Comparison of ENCODE assay signal across 25 mouse cellular contexts in genomic region chr2:23668117-23668516, GRCm38 (mm10).
DNase-seq lines count a peak whose midpoint lies in the region; ATAC-seq and TF ChIP-seq lines count a peak whose summit lies in the region.
"Had no signal": no experiment of that assay in that cellular context is flagged by ENCODE, and none has a peak within 500 bp of the region (broad histone marks: within the 10 kb centered on the region; RNA-seq: fewer than 3 reads in every experiment).

No protein-coding gene starts in this region.

- H3K79me2 ChIP-seq in liver, adult 2 months (ENCODE audit: control insufficient read depth, insufficient read depth, low read length), result no peaks in the 10 kb centered on the region

- no peak for TF ChIP-seq CTCF in liver, adult 2 months (IDR thresholded peaks at IDR 0.05; ENCODE audit: low read depth, low read length)
- TF ChIP-seq CTCF in liver, postnatal 0 days (IDR thresholded peaks at IDR 0.05; ENCODE audit: low read depth), result no peak

- ATAC-seq in liver, postnatal 0 days, result no peak
- peak; percentile 72 for ATAC-seq in lung, embryonic 16.5 days (ENCODE audit: low read depth)
- ATAC-seq: CD4-positive, CD25-positive, alpha-beta regulatory T cell, adult 4 months; forebrain, embryonic 14.5 days; forebrain, postnatal 0 days had no signal

- DNase-seq in liver, adult 2 months (ENCODE audit: extremely low read depth, low read depth, low spot score), result peak; percentile 52
- DNase-seq in liver, postnatal 0 days, result no peak
- DNase-seq in lung, postnatal 4 days, result no peak
- DNase-seq in lung, postnatal 25 days (ENCODE audit: low spot score), result peak; percentile 69
- DNase-seq in frontal cortex, postnatal 14 days (ENCODE audit: low spot score in 2 of 2), result no peak
- DNase-seq: adrenal gland, adult 2 months; adrenal gland, postnatal 14 days; cerebellum, adult 11 months; cerebellum, adult 2 months; cerebellum, adult 9-11 months; cerebellum, postnatal 25 days; forebrain, postnatal 0 days; gastrocnemius, postnatal 10 days; gastrocnemius, postnatal 36 days; heart, adult 2 months; heart, postnatal 14 days; heart, postnatal 4 days had no signal

- H3K4me3 ChIP-seq in liver, adult 2 months (ENCODE audit: insufficient read depth, low read depth, low read length), result no peak overlapping the region
- no peak overlapping the region for H3K4me3 ChIP-seq in liver, postnatal 0 days (ENCODE audit: low read depth, low read length)
- H3K4me3 ChIP-seq in lung, embryonic 16.5 days (ENCODE audit: low read length), result no peak overlapping the region
- H3K4me3 ChIP-seq: embryonic facial prominence, embryonic 12.5 days; embryonic facial prominence, embryonic 15.5 days; heart, adult 2 months; heart, embryonic 10.5 days; heart, embryonic 13.5 days had no signal

- H3K4me1 ChIP-seq in liver, adult 2 months (ENCODE audit: control insufficient read depth, insufficient read depth, low read length), result no peaks in the 10 kb centered on the region
- no peaks in the 10 kb centered on the region for H3K4me1 ChIP-seq in liver, postnatal 0 days (ENCODE audit: insufficient read depth)
- H3K4me1 ChIP-seq in lung, embryonic 16.5 days (replicated peaks; ENCODE audit: control insufficient read depth, insufficient read depth, low read length), result no peaks in the 10 kb centered on the region
- H3K4me1 ChIP-seq: embryonic facial prominence, embryonic 12.5 days; embryonic facial prominence, embryonic 15.5 days; heart, embryonic 10.5 days; heart, embryonic 13.5 days had no signal

- WGBS in liver, adult 2 months, result 43% methylated on average over 2 of the region's 2 CpGs
- WGBS in liver, postnatal 0 days (ENCODE audit: insufficient replicate concordance), result 59% methylated on average over 2 of the region's 2 CpGs
- WGBS in lung, embryonic 16.5 days, result 39% methylated on average over 2 of the region's 2 CpGs

- no peaks in the 10 kb centered on the region for H3K27me3 ChIP-seq in liver, adult 2 months (ENCODE audit: control insufficient read depth, insufficient read depth, low read length)
- no peaks in the 10 kb centered on the region for H3K27me3 ChIP-seq in liver, postnatal 0 days (ENCODE audit: insufficient read depth, low read length)
- H3K27me3 ChIP-seq in lung, embryonic 16.5 days (ENCODE audit: control insufficient read depth, insufficient read depth, low read depth, low read length), result no peaks in the 10 kb centered on the region
- H3K27me3 ChIP-seq: embryonic facial prominence, embryonic 12.5 days; embryonic facial prominence, embryonic 15.5 days; heart, embryonic 13.5 days had no signal

- no peak for TF ChIP-seq POLR2A in liver, adult 2 months (IDR thresholded peaks at IDR 0.05; ENCODE audit: extremely low read depth, insufficient read depth, low read length)

- no peak overlapping the region for H3K9ac ChIP-seq in liver, adult 2 months (ENCODE audit: low read depth, low read length)
- H3K9ac ChIP-seq in liver, postnatal 0 days (replicated peaks), result no peak overlapping the region
- no peak overlapping the region for H3K9ac ChIP-seq in lung, embryonic 16.5 days (ENCODE audit: low read length)
- H3K9ac ChIP-seq: embryonic facial prominence, embryonic 12.5 days; embryonic facial prominence, embryonic 15.5 days; forebrain, postnatal 0 days; heart, embryonic 13.5 days; hindbrain, embryonic 14.5 days had no signal

- H3K36me3 ChIP-seq in liver, adult 2 months (ENCODE audit: control insufficient read depth, insufficient read depth, low read length), result no peaks in the 10 kb centered on the region
- no peaks in the 10 kb centered on the region for H3K36me3 ChIP-seq in liver, postnatal 0 days (replicated peaks; ENCODE audit: insufficient read depth, low read length)
- no peaks in the 10 kb centered on the region for H3K36me3 ChIP-seq in lung, embryonic 16.5 days (ENCODE audit: control insufficient read depth, insufficient read depth, low read length)
- H3K36me3 ChIP-seq: embryonic facial prominence, embryonic 12.5 days; embryonic facial prominence, embryonic 15.5 days; heart, embryonic 10.5 days; heart, embryonic 13.5 days had no signal

- no peak overlapping the region for H3K27ac ChIP-seq in liver, adult 2 months (replicated peaks; ENCODE audit: insufficient read depth, low read depth, low read length)
- H3K27ac ChIP-seq in liver, postnatal 0 days (ENCODE audit: low read depth), result no peak overlapping the region
- no peak overlapping the region; the same call in 1 of the 2 replicates for H3K27ac ChIP-seq in lung, embryonic 16.5 days (ENCODE audit: low read length)
- H3K27ac ChIP-seq: embryonic facial prominence, embryonic 12.5 days; embryonic facial prominence, embryonic 15.5 days; heart, adult 2 months; heart, embryonic 10.5 days; heart, embryonic 13.5 days; hindbrain, embryonic 14.5 days had no signal

- no peak for TF ChIP-seq EP300 in liver, postnatal 0 days (IDR thresholded peaks at IDR 0.05; ENCODE audit: low read depth)

- no peak overlapping the region for H3K4me2 ChIP-seq in liver, postnatal 0 days (ENCODE audit: low read depth, low read length)
- H3K4me2 ChIP-seq in lung, embryonic 16.5 days (ENCODE audit: low read depth, low read length), result no peak overlapping the region
- H3K4me2 ChIP-seq: embryonic facial prominence, embryonic 12.5 days; embryonic facial prominence, embryonic 15.5 days; heart, embryonic 13.5 days; hindbrain, embryonic 14.5 days had no signal

- H3K9me3 ChIP-seq in liver, postnatal 0 days (ENCODE audit: low read length), result no peaks in the 10 kb centered on the region
- no peaks in the 10 kb centered on the region for H3K9me3 ChIP-seq in lung, embryonic 16.5 days (ENCODE audit: control insufficient read depth, low read length)
- H3K9me3 ChIP-seq: embryonic facial prominence, embryonic 12.5 days; embryonic facial prominence, embryonic 15.5 days; heart, embryonic 10.5 days; heart, embryonic 13.5 days had no signal

Comparison
In these comparisons a context has a peak if more than half of its experiments do, and no peak if none do; other contexts are left out.
1. DNase-seq: peak in liver, adult 2 months (single experiment) and lung, postnatal 25 days (single experiment); none in liver, postnatal 0 days (single experiment), lung, postnatal 4 days (0 of 2) and frontal cortex, postnatal 14 days (0 of 2).